Mouse (Mus musculus) adrenal gland, adult 8-10 months (tissue): ENCODE measurements around the gene Hexim2. TPM values are rescaled to one million over a fixed set of nuclear protein-coding genes. Genes with fewer than 3 reads are reported as not detected.

Experiments used
- DNase-seq: peaks from one replicate; pipeline ENCODE4 v3.0.0; 2022
- total RNA-seq, 4 experiments: library from RNA; stranded (reverse); gene quantifications; 2 replicates each; pipeline ENCODE4 v1.2.4; 2022

Gene Hexim2
- total RNA-seq, 4 experiments from 2014 or later = 6.1 to 9.3 (median 8.6) TPM

DNA sequence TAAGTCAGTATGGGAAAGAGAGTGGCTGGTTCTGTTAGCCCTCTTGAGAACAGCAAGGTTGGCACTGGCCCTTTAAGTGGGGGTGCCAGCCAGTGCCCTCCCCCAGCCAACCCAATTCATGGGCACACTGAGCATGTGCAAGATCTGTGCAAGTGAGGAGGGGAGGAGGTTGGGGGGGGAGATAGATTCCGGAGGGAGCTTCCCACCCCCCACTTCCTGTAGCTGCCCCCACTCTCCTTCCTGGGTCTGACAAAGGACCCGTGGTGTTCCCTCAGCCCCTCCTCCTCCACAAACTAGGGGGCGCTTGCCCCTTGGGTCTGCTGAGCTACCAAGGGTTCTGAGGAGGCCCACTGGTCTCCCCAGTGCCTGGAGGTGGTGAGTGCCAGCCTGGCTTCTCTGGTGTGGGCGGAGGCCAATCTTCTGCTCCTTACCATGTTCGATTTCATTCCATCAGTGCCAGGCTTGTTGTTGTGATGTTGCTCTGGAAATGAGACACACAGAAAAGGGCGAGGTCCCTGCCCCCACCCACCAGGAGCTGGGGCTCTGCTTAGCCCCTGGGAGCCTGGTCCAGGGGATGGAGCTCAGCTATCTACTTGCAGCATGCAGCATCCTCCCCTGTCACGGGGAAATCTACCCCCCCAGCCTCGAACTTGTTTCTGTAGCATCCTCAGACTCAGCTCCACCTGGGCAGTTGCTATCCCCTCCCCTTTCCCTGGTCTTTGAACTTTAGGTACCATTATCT lies 10.4 kb downstream of the Hexim2 start:
- DNase-seq = no peak

- no peak for DNase-seq
Observed at GRCm38 (mm10) chr11:103144309-103145285, 12.4 kb downstream of the Hexim2 start.

DNA sequence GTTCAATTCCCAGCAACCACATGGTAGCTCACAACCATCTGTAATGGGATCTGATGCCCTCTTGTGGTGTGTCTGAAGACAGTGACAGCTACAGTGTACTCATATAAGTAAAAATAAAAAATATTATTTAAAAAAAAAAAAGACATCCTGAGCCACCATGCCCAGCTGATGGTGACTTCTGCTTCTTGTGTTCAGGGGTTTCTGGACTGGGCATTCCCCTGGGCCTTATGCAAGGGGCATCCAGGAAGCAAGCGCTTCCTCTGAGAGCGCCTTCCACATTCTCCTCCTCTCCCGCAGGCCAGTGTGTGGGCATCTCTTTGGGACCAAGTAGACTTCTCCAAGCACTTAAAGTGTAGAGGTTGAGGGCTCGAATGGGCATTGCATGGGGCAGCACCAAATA lies 14.2 kb downstream of the Hexim2 start:
- no peak for DNase-seq

- no peak for DNase-seq
Observed at GRCm38 (mm10) chr11:103147766-103148165, 15.5 kb downstream of the Hexim2 start.

DNA sequence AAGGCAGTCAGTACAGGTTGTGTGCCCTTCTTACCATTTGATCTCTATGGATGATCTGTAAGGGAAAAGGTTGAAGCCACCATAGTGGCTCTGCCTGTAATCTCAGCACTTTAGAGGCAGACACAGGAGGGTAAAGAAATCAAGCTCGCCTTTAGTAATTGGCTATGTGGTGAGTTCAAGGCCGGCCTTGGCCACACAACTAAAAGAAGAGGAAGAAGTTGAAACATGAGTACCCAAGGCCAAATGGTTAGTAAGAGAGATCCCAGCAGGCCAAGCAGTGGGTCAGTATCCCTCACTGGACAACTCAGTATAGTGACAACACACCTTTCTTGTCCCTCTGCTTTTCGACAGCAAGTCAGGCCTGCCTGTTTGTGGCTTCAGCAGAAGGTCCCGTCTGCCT lies 17.5 kb downstream of the Hexim2 start:
- no peak for DNase-seq

DNA sequence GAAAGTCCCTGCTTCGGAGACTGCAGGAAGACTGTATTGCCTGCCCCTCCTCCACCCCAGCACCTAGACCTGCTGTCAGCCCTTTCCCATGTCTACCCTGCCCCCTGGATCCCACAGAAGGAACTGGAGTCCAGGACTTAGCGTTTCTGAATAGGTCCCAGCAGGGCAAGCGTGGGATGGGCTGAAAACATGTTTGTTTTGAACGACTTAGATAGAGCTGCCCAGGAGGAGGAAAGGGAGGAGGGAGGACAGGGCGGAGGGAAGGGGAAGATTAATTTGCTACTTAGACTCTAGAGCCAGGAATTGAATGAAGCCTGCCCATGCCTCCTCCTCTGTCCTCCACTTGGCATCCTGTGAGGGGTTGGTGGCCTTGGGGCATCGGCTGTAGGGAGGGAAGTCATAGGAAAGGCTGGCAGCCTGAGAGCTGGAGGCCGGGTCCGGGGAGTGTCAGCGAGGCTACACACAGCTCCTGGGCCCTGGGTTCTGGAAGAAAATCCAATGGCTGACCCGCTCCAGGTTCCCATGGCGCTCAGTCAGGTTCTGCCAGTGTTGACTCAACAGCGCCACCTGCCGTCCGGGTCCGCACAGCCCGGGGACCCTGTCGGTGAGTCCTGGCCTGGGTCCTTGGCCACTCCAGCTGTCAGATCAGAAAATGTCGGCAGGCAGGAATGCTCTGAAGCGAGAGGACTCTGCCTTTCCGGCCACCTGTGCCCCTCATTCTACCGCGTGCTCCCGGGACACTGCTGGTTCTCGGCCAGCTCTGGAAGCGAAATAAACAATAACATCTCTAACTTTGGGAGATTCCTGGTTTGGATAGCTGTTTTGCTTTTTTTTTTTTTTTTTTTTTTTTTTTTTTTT lies 26.6 kb downstream of the Hexim2 start:
- peak; percentile 95 for DNase-seq

DNA sequence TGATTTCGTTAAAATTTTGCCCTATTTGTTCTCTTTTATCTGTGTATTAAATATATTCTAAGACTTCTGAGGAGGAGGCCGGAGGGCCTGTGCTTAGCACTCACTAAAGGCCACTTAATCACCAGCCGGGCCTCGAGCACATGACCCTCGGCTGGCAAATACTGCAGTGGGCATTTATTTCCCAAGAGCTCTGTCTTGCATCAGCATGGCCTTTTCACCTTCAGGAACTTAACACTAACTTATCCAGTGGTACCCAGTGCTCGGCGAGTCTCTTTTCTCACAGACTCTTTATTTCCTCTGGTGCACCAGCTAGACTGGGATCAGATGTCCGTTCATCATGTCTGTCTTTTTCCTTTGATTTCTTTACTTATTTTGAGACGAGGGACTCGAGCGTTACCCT lies 28.5 kb downstream of the Hexim2 start:
- no peak for DNase-seq

DNA sequence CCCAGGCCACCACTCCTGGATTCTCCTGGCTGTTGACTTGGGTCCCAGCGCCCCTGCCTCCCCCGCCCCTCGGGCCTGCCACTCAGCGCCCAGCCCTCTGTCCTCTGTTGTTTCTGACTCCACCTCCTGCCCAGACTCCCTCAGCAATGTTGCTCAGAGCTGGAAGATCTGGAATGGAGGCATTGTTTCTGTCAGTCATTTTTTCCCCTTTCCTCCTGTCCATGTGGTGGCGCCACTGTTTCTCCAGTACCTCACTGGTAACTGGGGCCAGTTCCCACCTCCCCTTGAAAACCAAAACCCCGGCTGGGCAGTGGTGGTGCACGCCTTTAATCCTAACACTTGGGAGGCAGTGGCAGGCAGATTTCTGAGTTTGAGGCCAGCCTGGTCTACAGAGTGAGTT lies 29.2 kb downstream of the Hexim2 start:
- no peak for DNase-seq

GRCm38 (mm10) chr11:103162132-103162531 lies 29.9 kb downstream of the Hexim2 start:
- DNase-seq = no peak

DNA sequence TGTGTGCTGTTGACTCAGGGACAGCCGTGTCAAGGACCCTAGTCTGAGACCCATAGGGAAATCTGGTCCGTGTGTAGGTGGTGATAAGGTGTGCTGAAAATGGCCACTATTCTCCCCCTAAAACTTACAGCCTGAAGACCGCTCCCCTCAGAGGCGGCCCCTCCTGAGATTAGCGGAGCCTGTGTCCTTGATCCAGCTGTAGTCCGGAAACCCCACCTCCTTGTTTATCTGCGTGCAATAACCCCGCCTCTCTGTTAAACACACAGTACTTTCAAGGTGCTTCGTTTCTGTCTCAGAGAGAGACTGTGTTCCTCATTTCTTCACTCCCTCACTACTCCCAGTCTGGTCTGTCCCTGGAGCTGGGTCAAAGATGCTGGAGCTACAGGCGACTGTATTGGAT lies 32.2 kb downstream of the Hexim2 start:
- no peak for DNase-seq

GRCm38 (mm10) chr11:103168690-103169390 lies 36.6 kb downstream of the Hexim2 start:
- DNase-seq = no peak

- no peak for DNase-seq
Observed at GRCm38 (mm10) chr11:103169664-103170063, 37.4 kb downstream of the Hexim2 start.

DNA sequence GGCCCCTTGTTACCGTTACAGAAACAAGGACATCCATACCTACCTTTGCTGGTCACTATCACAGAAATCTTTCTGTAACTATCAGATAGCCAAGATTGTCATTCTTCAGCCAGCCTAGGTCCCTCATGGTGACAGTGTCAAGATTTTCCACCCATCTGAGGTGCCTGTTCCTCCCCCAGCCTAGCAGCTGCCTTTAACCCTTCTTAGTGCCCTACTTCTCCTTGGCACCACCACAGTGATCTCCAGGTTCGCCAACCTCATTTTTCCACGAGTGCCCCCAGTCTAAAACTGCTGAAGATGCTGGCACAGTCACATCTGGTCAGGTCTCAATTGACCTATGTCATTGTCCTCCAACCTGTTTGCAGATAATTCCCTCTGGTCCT lies 37.9 kb downstream of the Hexim2 start:
- DNase-seq = no peak

DNA sequence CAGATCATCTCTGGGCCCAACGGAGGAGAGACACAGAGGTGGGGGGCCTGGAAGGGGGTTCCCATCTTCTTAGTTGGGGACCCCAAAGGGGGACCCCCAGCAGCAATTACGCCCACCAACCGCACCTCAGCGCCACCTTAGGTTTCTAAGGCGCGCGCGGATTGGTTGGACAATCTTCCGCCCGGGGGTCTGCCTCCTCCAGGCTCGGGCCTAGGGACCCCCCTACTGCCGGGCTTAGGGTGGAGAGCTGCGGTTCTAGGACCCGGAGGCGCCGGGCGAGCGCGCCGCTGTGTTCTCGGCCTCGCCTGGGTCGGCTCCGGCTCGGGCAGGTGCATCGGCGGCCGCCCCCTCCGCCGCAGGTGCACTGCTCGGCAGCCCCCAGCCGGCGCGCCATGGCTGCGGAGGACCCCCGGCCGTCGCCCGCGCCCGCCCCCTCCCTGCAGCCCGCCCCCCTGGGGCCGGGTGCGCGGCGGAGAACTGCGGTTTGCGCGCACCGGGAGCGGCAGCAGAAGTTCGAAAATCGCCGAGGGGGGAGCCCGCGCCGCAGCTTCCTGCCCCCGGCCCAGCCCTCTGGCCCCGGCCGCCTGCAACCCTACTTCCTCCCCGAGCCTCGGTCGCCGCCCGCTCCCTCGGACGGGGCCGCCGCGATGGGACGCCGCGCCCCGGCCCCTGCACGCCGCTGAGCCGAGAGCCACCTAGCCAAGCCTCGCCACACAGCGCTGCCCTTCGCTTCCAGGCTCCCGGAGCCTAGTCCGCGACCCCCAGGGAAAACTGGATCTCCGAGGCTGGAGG lies 38.5 kb downstream of the Hexim2 start, which contains the start of gene Fmnl1:
TSS of gene Fmnl1 (plus strand) at position 614 of the 792 bp plus-strand sequence.
- DNase-seq = no peak

GRCm38 (mm10) chr11:103171286-103171620 lies 39.0 kb downstream of the Hexim2 start:
- no peak for DNase-seq

- no peak for DNase-seq
Observed at GRCm38 (mm10) chr11:103171703-103172391, 39.6 kb downstream of the Hexim2 start.

DNA sequence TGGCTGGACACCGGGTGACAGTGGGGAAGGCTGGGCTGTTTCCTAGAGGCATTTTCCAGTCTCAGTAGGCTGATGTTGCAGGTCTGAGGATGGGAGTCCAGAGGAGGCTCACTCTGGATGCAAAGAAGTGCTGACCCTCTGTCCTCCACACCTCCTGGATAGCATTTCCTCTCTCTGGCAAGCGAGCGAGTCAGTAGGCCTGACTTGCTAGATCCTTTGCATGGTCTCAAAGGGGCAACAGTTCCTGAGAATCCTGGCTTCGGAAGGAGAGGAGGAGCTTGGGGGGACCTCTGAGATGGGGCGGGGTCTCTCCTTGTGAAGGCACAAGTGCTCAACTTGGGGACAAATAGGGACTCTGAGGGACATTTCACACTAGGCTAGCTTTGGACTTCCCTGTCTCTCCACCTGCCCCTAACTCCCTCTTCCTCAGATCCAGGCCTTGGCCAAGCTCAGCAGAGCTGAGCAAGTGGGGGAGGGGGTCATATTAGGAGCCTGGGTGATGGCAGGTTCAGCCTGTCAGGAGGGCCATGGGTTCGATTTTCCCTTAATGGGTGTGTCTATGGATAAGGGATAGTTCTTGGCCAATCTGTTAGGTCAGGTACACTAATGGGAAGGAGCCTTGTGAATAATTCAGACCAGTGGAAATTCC lies 40.3 kb downstream of the Hexim2 start:
- DNase-seq = no peak

GRCm38 (mm10) chr11:103173041-103173770 lies 41.0 kb downstream of the Hexim2 start:
- DNase-seq = no peak

DNA sequence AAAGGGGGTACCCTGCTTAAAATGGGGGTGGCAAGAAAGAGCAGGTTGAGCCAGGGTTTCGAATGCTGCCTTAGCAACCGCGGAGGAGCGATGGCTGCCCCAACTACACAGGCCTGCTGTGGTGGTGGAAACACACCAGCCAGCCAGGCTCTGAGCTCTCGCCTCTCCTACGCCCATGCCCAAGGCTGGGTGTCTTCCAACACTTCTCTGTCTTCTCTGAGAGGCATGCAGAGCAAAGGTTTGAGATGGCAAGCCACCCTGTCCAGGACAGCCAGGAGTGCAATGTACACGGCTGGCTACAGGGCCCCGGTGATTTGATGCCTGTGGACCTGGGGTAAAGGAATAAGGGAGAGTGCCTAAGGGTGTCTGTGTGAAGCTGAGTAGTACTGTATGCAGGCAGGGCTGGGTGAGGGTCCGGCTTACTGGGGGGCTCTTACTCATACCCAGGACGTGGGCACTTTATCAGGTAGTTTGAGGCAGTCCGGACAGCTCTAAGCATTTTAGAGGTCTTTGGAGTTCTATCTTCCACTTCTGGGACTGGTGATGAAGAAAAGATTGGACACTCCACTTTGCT lies 41.6 kb downstream of the Hexim2 start:
- no peak for DNase-seq
